Mouse (Mus musculus) C2C12 (cell line): ENCODE results near the gene Gm15155.

Source experiments
- CEBPB ChIP-seq: IDR thresholded peaks from one replicate; pipeline ENCODE4 v1.6.1; 2011; ENCODE audit warnings: low read depth, mild to moderate bottlenecking, control low read depth, moderate library complexity
- CTCF ChIP-seq: IDR thresholded peaks from one replicate; pipeline ENCODE4 v1.5.1; 2011; ENCODE audit not compliant: control insufficient read depth, insufficient read depth, insufficient read length
- MAX ChIP-seq: IDR thresholded peaks from one replicate; pipeline ENCODE4 v1.6.1; 2011; ENCODE audit warnings: mild to moderate bottlenecking, control low read depth
- MYOD1 ChIP-seq: IDR thresholded peaks from one replicate; pipeline ENCODE4 v1.6.1; 2011; ENCODE audit warnings: low read depth; ENCODE audit not compliant: control insufficient read depth, insufficient read length
- MYOG ChIP-seq: IDR thresholded peaks from one replicate; pipeline ENCODE4 v1.6.1; 2011; ENCODE audit not compliant: control insufficient read depth, insufficient read length; ENCODE audit errors: extremely low read depth

GRCm38 (mm10) chrX:155622961-155623599 lies 1.5 kb upstream of the Gm15155 start:
- TF ChIP-seq CTCF (no peak), MYOD1 (no peak), CEBPB (no peak), MAX (no peak), MYOG (no peak)
